Mouse (Mus musculus): ENCODE results near the gene Mrs2.

The Mrs2 gene

GRCm38 (mm10) chr13:25019793-25020539, at the start of gene Mrs2:
TSS of gene Mrs2 (minus strand) at chr13:25020379.
- peak; percentile 91 for DNase-seq (ENCODE audit: low spot score)

- DNase-seq (ENCODE audit: low spot score) = no peak
Observed at GRCm38 (mm10) chr13:25069765-25070164, 49.6 kb upstream of the Mrs2 start.

- DNase-seq (ENCODE audit: low spot score) = no peak
Observed at GRCm38 (mm10) chr13:25067183-25067582, 47.0 kb upstream of the Mrs2 start.

GRCm38 (mm10) chr13:25066659-25067058, 46.5 kb upstream of the Mrs2 start:
- no peak for DNase-seq (ENCODE audit: low spot score)

GRCm38 (mm10) chr13:25055873-25056667, 35.9 kb upstream of the Mrs2 start, which contains the start of gene Dcdc2a:
TSS of gene Dcdc2a (plus strand) at chr13:25056004.
- DNase-seq (ENCODE audit: low spot score) = peak; percentile 12

GRCm38 (mm10) chr13:25055111-25055554, 35.0 kb upstream of the Mrs2 start:
- peak; percentile 35 for DNase-seq (ENCODE audit: low spot score)

- no peak for DNase-seq (ENCODE audit: low spot score)
Observed at GRCm38 (mm10) chr13:25052671-25053070, 32.5 kb upstream of the Mrs2 start.

GRCm38 (mm10) chr13:25039488-25039887, 19.3 kb upstream of the Mrs2 start:
- DNase-seq (ENCODE audit: low spot score) = no peak

- no peak for DNase-seq (ENCODE audit: low spot score)
Observed at GRCm38 (mm10) chr13:25027114-25027425, 6.9 kb upstream of the Mrs2 start.

GRCm38 (mm10) chr13:25026409-25027113, 6.4 kb upstream of the Mrs2 start:
- no peak for DNase-seq (ENCODE audit: low spot score)

GRCm38 (mm10) chr13:25024655-25025054, 4.5 kb upstream of the Mrs2 start:
- no peak for DNase-seq (ENCODE audit: low spot score)

- no peak for DNase-seq (ENCODE audit: low spot score)
Observed at GRCm38 (mm10) chr13:25023129-25023528, 3.0 kb upstream of the Mrs2 start.

GRCm38 (mm10) chr13:25022386-25022785, 2.2 kb upstream of the Mrs2 start:
- DNase-seq (ENCODE audit: low spot score) = no peak

- no peak for DNase-seq (ENCODE audit: low spot score)
Observed at GRCm38 (mm10) chr13:25020540-25020892, 337 bp upstream of the Mrs2 start.

- no peak for DNase-seq (ENCODE audit: low spot score)
Observed at GRCm38 (mm10) chr13:25018316-25018715, 1.9 kb downstream of the Mrs2 start.

- peak; percentile 36 for DNase-seq (ENCODE audit: low spot score)
Observed at GRCm38 (mm10) chr13:25007115-25007514, 13.1 kb downstream of the Mrs2 start.

GRCm38 (mm10) chr13:25002965-25003364, 17.2 kb downstream of the Mrs2 start:
- no peak for DNase-seq (ENCODE audit: low spot score)

- DNase-seq (ENCODE audit: low spot score) = no peak
Observed at GRCm38 (mm10) chr13:24999538-24999937, 20.6 kb downstream of the Mrs2 start.

GRCm38 (mm10) chr13:24993160-24993559, 27.0 kb downstream of the Mrs2 start:
- DNase-seq (ENCODE audit: low spot score) = no peak

GRCm38 (mm10) chr13:24989006-24989405, 31.2 kb downstream of the Mrs2 start:
- DNase-seq (ENCODE audit: low spot score) = no peak

GRCm38 (mm10) chr13:24988391-24988790, 31.8 kb downstream of the Mrs2 start:
- DNase-seq (ENCODE audit: low spot score) = peak; percentile 55

- no peak for DNase-seq (ENCODE audit: low spot score)
Observed at GRCm38 (mm10) chr13:24985435-24985834, 34.7 kb downstream of the Mrs2 start.

GRCm38 (mm10) chr13:24981031-24981430, 39.1 kb downstream of the Mrs2 start:
- peak; percentile 16 for DNase-seq (ENCODE audit: low spot score)

Data from lung, postnatal 25 days (tissue).